Mouse (Mus musculus) lung, adult 2 months (tissue): Measurements from ENCODE around the gene Zzef1. TPM values are rescaled to one million over a fixed set of nuclear protein-coding genes. Genes with fewer than 3 reads are reported as not detected.

Source experiments
- DNase-seq: peaks from one replicate; pipeline ENCODE4 v3.0.0; 2022
- H3K4me1 ChIP-seq: fragments of 200-500 bp; 2 replicates; pipeline ENCODE4 v1.6.1; 2011; ENCODE audit warnings: low read length; ENCODE audit not compliant: control insufficient read depth, insufficient read depth
- H3K4me3 ChIP-seq: fragments of 200-500 bp; replicated peaks from 2 replicates; pipeline ENCODE3; 2011; ENCODE audit warnings: low read depth, mild to moderate bottlenecking, control low read depth, low read length; ENCODE audit errors: extremely low read depth
- CTCF ChIP-seq: fragments of 200-500 bp; IDR thresholded peaks from 2 replicates; pipeline ENCODE4 v1.5.1; 2011; ENCODE audit warnings: mild to moderate bottlenecking, low read length, control low read depth; ENCODE audit not compliant: insufficient read depth
- POLR2A ChIP-seq: fragments of 200-500 bp; IDR thresholded peaks from 2 replicates; pipeline ENCODE4 v1.6.1; 2011; ENCODE audit warnings: low read depth, mild to moderate bottlenecking, control low read depth, low read length, borderline replicate concordance; ENCODE audit errors: extremely low read depth
- WGBS: fragments of 180-500 bp; shearing (Covaris S2); methylation state at CpG from one replicate; pipeline ENCODE4 v1.1.7; 2018; 5-methylcytosine and 5-hydroxymethylcytosine counted together
- polyA plus RNA-seq: library from polyadenylated mRNA; depleted of rRNA; stranded (reverse); fragments of >200 nt; gene quantifications from 2 replicates; pipeline ENCODE4 v1.2.3, GENCODE M21; 2012

The Zzef1 gene
- polyA plus RNA-seq, 1 experiment, result 29.3 TPM

DNA sequence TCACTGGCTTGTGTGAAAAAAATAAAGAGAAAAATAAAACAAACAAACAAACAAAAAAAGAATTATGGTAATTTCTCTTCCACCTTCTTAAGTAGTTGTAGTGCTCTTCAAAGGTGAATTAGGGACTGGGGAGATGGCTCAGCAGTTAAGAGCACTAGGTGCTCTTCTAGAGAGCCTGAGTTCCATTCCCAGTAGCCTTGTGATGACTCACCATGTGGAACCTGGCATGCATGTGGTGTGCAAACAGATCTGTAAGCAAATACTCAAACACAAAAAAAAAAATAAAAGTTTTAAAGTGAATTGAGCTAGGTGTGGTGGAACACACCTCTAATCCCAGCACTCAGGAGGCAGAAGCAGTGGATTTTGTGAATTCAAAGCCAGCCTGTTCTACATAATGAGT, 47.5 kb downstream of the Zzef1 start:
- no peak overlapping the region for H3K4me3 ChIP-seq
- TF ChIP-seq CTCF (no peak), POLR2A (no peak)
- no peak for DNase-seq
- peaks cover 2% of the 10 kb centered on the region for H3K4me1 ChIP-seq

DNA sequence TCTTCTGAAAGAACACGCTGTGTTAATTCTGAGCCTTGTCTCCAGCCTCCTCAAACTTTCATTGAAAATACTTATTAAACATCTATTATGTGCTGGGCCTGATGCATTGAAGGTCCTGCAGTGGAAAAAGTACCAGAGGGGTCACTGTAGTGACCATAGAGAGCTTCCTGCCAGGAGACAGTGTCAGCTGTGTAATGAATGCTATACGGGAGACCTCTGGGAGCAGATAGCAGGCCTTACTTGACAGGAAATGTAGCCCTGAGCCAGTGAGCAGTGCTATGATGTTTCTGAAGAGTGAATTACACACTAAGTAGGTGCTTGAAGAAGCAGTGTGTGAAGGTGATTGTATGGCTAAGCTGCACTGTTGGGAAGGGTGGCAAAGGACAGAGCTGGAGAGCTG, 49.5 kb downstream of the Zzef1 start:
- 72% methylated on average over 2 of the region's 2 CpGs for WGBS
- TF ChIP-seq POLR2A (no peak), CTCF (no peak)
- no peak for DNase-seq
- Histone ChIP-seq H3K4me3 (no peak overlapping the region), H3K4me1 (peaks cover 2% of the 10 kb centered on the region)

DNA sequence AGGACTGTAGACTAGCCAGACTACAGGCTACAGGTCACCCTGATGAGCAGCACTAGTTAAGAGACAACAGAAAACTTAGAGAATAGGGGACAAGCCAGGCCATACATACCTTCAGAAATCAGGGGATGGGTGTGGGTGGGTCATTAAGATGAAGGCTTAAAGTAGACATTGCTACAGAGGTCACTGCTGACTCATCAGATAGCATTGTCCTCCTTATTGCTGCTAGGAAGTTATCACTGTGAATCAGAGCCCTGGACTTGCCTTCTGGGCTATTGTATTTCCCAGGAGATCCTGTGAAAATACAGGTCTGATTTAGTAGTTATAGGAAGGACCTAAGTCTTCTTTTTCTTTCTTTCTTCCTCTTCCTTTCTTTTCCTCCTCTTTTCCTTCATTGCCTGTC, 50.7 kb downstream of the Zzef1 start:
- TF ChIP-seq POLR2A, result no peak
- TF ChIP-seq CTCF, result no peak
- DNase-seq, result no peak
- H3K4me1 ChIP-seq, result peaks cover 2% of the 10 kb centered on the region
- H3K4me3 ChIP-seq, result no peak overlapping the region

DNA sequence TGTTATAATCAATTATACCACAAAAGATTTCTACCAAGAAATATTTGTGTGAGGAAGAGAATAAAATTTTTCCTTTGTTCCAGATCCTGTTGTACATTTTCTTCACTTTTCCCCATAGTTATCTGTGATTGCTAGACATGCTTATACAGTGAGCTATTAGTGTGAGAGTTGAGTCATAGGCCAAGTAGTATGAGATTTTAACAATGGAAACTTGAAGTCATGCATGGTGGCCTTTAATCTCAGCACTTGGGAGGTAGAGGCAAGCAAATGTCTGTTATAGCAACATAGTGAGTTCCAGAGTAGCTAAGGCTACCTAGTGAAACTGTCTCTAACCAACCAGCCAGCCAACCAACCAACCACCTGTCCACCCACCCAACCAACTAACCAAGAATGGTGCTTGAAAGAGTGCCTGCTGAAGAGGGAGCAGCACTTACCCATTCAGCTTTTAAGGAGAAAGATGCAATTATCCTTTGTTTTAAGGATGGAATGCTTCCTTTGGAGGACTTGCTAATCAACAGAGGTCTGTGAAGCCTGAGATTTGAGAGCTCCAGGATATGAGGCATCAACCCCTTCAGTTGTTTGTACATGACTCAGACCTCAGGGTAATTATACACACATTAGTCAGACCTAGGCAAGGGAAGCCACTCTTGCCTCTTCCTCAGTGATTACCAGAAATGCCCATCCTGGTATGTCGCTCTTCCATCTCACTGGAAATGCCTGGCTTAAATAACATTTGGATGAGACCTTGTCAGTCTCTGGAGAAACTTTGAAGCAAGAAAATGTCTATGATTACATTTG, 52.0 kb downstream of the Zzef1 start:
- DNase-seq, result no peak
- Histone ChIP-seq H3K4me1 (peaks cover 2% of the 10 kb centered on the region), H3K4me3 (no peak overlapping the region)
- TF ChIP-seq CTCF (no peak), POLR2A (no peak)
- 86% methylated on average over 1 of the region's 1 CpGs for WGBS

DNA sequence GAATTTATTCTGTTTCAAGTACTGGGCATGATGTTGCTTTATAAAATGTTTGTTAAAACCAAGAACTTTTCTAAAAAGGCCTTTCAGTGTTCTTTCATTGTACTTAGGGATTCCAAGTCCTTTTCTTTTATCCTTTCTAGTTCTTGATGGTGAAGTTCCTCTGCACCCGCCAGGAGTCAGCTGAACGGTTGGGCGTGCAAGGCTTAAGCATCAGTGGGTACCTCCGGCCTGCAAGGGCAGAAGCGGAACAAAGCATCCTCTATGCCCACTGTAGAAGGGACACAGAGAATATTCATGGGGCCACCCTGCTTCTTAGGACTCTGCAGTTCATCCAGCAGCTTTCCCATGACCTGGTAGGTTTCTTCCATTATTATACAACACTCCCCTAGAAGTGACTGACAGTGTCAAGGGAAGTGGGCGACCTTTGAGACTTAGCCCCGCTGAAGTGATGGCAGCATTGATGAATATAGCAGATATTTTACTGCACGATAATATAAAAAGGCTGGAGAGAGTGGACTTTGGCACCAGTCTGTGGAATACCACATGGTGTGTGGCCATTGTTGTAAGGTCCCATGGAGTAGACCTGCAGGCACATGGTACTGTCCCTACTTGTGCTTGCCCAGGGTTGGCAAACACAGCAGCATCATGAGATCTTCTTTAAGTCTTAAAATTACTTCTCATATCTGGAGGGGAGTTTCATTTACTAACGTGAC, 54.5 kb downstream of the Zzef1 start:
- Histone ChIP-seq H3K4me3 (no peak overlapping the region), H3K4me1 (no peaks in the 10 kb centered on the region)
- TF ChIP-seq CTCF (no peak), POLR2A (no peak)
- 89% methylated on average over 9 of the region's 9 CpGs for WGBS
- no peak for DNase-seq

DNA sequence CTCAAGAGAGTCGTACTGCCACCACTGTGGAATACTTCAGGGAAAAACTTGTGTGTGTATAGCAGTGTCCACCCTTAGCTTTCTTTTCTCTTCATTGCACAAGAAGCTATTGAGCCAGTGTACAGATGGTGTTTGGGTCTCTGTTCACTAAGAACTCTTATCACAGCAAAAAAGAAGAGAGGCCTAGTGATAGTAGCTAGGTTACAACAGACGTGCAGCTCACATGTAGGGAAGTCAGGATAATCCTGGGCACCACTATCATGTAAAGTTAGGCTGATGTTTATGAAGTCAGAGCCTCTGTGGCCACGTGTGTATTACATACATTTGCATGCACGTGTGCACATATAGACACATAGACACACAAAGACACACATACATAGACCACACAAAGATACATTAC, 55.2 kb downstream of the Zzef1 start:
- no peak for DNase-seq
- Histone ChIP-seq H3K4me3 (no peak overlapping the region), H3K4me1 (no peaks in the 10 kb centered on the region)
- WGBS, result 89% methylated on average over 4 of the region's 4 CpGs
- TF ChIP-seq CTCF (no peak), POLR2A (no peak)

DNA sequence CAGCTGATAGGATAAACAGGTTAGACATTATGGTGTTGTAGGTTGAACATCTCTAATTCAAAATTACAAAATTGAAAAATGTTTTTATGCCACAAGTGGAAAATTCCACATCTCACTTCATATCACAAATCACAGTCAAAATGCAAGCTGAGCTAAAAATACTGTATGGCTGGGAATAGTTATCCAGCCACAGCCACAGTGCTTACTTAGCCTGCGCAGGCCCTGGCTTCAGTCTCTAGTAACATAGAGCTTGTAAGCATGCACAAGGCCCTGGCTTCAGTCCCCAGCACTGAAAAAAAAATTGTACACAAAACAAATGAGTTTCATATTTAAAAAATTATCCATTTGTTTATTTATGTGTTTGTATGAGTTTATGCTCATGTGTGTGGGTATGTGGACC, 56.1 kb downstream of the Zzef1 start:
- 95% methylated on average over 1 of the region's 1 CpGs for WGBS
- DNase-seq, result no peak
- H3K4me1 ChIP-seq, result no peaks in the 10 kb centered on the region
- no peak overlapping the region for H3K4me3 ChIP-seq
- no peak for TF ChIP-seq CTCF
- TF ChIP-seq POLR2A, result no peak

DNA sequence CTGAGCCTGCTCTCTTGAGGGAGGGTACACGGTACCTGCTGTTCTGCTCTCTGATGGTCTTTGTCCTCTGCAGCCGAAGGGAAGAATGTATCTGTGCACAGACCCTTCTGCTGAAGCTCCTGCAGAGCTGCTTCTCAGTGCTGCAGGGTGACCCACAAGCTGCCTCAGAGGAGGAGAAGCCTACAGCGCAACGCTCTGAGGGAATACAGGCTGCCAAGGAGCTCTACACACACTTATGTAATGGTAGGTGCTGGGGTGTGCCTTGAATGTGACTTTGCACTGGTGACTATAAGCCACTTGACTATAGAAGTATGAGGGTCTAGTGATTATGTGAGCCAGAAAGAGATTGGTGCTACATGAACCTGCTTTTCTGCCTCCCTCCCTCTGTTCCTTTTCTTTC, 57.1 kb downstream of the Zzef1 start:
- Histone ChIP-seq H3K4me3 (no peak overlapping the region), H3K4me1 (no peaks in the 10 kb centered on the region)
- WGBS, result 85% methylated on average over 4 of the region's 4 CpGs
- TF ChIP-seq CTCF (no peak), POLR2A (no peak)
- no peak for DNase-seq

DNA sequence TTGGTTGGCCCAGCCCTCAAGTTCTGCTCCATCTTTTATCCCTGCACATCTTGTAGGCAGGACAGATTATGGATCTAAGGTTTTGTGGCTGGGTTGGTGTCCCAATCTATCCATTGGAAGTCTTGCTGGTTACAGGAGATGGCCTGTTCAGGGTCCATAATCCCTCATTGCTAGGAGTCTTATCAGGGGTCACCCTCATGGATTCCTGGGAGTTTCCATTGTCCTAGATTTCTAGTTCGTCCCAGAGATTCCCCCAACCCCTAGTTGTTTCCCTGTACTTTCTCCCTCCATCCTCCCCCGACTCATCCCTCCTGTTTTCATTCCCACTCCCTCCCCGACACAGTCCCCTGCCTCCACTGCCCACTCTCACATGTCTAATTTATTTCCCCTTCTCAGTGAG, 58.2 kb downstream of the Zzef1 start:
- 86% methylated on average over 3 of the region's 3 CpGs for WGBS
- Histone ChIP-seq H3K4me3 (no peak overlapping the region), H3K4me1 (no peaks in the 10 kb centered on the region)
- no peak for TF ChIP-seq POLR2A
- no peak for TF ChIP-seq CTCF
- DNase-seq, result no peak

DNA sequence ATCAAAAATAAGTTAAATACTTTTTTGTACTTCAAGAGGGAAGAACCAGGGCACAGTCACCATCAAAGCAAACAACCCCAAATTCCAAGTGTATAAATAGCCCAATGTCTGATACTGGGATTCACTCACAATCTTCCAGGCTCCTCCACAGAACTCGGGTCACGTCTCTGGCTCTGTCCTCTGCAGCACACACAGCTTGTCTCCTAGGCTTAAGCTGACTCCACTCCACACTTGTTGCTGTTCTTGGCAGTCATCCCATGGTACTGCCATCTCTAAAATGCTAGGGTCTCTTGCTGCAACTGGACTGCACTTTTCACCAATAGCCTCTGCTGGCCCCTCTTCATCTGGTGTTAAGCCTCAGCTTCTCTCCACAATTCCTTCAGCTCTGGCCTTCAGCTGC, 60.7 kb downstream of the Zzef1 start:
- Histone ChIP-seq H3K4me1 (no peaks in the 10 kb centered on the region), H3K4me3 (no peak overlapping the region)
- TF ChIP-seq POLR2A (no peak), CTCF (no peak)
- 78% methylated on average over 2 of the region's 2 CpGs for WGBS
- DNase-seq, result no peak
